Mouse (Mus musculus): ENCODE results near the gene Fgd6. TPM values are rescaled to one million over a fixed set of nuclear protein-coding genes. Genes with fewer than 3 reads are reported as not detected.

Fgd6 gene
- 3.5 TPM for polyA plus RNA-seq (2017; shearing (Covaris generic))

DNA sequence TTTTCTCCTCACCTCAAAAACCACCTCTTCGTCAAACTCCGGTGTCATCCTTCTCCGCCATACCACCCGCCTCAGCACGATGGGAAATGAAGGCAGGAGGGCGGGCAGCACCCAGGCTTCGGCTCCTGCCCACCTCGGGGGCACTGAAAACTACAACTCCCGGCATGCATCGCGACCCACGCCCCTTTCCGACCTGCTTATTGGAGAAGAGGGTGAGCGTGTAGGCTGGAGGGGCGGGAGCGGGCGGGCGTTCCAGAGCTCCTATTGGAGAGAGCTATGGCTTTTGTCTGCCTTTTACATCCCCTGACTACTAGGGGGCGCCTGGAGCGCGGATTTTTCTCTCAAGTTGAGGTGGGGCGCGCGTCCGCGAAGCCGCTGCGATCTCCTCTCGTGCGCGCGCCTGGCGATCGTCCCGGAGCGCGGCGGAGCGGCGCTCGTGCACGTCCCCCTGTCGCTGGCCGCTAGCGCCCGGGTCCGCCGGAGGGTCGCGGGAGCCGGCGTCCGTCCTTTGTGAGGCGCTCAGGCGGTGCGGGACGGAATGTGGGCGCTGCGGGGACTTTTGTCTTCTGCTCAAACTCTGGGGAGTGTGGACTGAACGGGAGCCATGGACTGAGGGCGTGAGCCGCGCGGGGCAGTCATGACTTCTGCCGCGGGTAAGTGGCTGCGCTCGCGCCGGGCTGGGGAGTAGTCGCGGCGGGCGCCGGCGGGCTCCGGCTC lies at the start of gene Fgd6, which contains the start of gene Vezt:
Gene Fgd6 (plus strand): TSS at position 344 of the 717 bp plus-strand sequence.
Gene Vezt (minus strand): TSS at position 160 of the 717 bp plus-strand sequence.

GRCm38 (mm10) chr10:94147756-94148531 lies 112.1 kb downstream of the Fgd6 start, which contains the start of gene Nr2c1:
TSS of gene Nr2c1 (plus strand) at chr10:94148023.

Other genes starting within 250 kb of the Fgd6 start
- gene Usp44, start 204.4 kb upstream of the Fgd6 start, polyA plus RNA-seq (2017; shearing (Covaris generic)) = not detected
- gene Metap2, start 138.9 kb upstream of the Fgd6 start, polyA plus RNA-seq (2017; shearing (Covaris generic)) = 187 TPM
- 20.4 TPM for gene Vezt, start 184 bp upstream of the Fgd6 start, polyA plus RNA-seq (2017; shearing (Covaris generic))
- 10.6 TPM for gene Nr2c1, start 112.0 kb downstream of the Fgd6 start, polyA plus RNA-seq (2017; shearing (Covaris generic))
- 134 TPM for gene Ndufa12, start 162.7 kb downstream of the Fgd6 start, polyA plus RNA-seq (2017; shearing (Covaris generic))